Mouse (Mus musculus) adrenal gland, adult 10 weeks (tissue): ENCODE data around the gene Olfr544. TPM values are rescaled to one million over a fixed set of nuclear protein-coding genes. Genes with fewer than 3 reads are reported as not detected.

ENCODE experiments used
- polyA plus RNA-seq: library from polyadenylated mRNA; stranded (reverse); fragments of 350-450 nt; fragmentation: Illumina TruSeq; extraction: RNeasy Lipid Tissue Mini Kit (QIAGEN cat#74804); gene quantifications from one replicate; pipeline ENCODE4 v1.2.3, GENCODE M21; 2014; ENCODE audit warnings: low read depth, low replicate concordance

Gene Olfr544
- not detected for polyA plus RNA-seq

GRCm38 (mm10) chr7:102488161-102488560, at the start of gene Olfr544:
Olfr544 (minus strand) TSS chr7:102488313.

DNA sequence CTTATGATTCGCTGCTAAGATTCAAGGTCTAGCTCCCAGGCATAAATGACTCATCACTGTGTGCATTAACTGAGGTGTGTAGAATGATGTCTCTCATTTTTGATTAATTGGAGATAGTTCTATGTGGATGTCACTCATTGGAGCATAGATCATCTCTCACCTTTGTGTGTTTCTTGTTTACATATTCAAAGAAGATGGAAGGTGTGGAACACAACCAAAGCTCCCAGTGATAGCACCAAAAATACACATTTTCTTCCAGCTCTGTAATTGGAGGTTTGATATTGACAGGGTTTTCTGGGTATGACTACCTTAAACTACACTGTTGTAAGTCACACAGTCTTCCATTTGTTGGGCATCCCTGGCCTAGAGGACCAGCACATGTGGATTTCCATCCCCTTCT, 46.3 kb upstream of the Olfr544 start, which contains the start of gene Olfr547:
Gene Olfr547, plus strand, starts transcription at position 301 of the 400 bp plus-strand sequence.

DNA sequence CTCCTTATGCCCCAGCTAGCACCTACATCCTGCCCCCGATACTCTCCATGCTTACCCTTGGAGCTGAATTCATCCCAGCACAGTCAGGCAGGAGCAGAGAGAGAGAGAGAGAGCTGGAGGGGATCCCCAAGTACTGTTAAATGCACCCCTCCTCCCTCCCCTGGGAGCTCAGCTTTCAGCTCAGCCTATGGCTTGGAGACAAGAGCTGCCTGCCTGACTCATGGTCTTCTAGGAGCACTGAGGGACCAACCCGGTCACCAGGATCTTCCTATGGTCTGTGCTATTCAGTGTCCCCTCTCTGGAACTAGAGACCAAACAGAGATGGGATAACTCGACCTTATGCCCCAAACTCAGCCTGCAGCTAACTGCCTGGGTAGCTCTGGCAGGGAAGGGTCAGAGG, 11.4 kb upstream of the Olfr544 start, which contains the start of gene Olfr545:
Gene Olfr545, minus strand, starts transcription at position 101 of the 400 bp plus-strand sequence.

GRCm38 (mm10) chr7:102481579-102481978, 6.5 kb downstream of the Olfr544 start, which contains the start of gene Olfr543:
Olfr543 (minus strand) TSS chr7:102481679.

DNA sequence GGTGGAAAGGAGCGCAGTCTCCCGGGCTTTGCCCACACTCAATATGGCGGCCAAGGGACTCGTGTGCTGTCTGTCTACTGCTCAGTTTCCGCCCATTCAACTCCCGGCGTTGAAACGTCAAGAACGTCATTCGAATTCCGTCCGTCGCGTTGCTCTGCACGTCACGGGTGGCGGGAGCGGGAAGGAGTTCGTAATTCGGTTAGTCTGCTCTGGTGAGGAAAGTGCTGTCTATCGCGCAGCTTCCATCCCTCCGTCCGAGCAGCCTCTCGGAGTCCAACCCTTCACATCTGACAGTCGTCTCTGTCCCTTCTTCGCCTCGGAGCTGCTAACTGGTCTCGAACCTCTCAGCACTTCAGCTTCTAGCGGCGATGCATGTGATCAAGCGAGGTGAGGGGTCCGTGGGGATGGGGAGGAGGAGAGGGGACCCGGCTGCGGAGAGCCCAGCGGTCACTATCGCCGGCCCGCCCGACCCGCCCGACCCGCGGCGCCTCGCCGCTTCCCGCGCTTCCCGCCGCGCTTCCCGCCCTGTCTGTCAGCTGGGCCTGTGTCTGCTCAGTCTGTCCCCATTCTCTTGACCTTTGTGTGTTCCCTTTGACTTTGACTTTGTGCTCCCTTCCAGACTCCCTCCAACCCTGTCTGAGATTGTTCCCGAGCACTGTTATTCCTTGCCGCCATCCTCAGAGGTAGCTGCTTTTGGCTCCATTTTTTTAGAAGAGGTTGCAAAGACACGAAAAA, 46.3 kb downstream of the Olfr544 start, which contains the start of gene Rrm1:
Gene Rrm1, plus strand, starts transcription at position 39 of the 735 bp plus-strand sequence.

Other genes starting within 250 kb of the Olfr544 start
- 7.1 TPM for gene Rhog, start 232.3 kb downstream of the Olfr544 start, polyA plus RNA-seq
- gene Stim1, start 220.5 kb downstream of the Olfr544 start, polyA plus RNA-seq = 15.4 TPM
- 47.2 TPM for gene Rrm1, start 46.6 kb downstream of the Olfr544 start, polyA plus RNA-seq
- gene Olfr543, start 6.6 kb downstream of the Olfr544 start, polyA plus RNA-seq = not detected
- gene Olfr545, start 11.3 kb upstream of the Olfr544 start, polyA plus RNA-seq = not detected
- gene Olfr547, start 46.4 kb upstream of the Olfr544 start, polyA plus RNA-seq = not detected
- not detected for gene Olfr548-ps1, start 52.6 kb upstream of the Olfr544 start, polyA plus RNA-seq
- not detected for gene Olfr549, start 61.6 kb upstream of the Olfr544 start, polyA plus RNA-seq
- 17.0 TPM for gene Trim21, start 77.2 kb upstream of the Olfr544 start, polyA plus RNA-seq
- gene Olfr550, start 83.1 kb upstream of the Olfr544 start, polyA plus RNA-seq = not detected
- not detected for gene Olfr551, start 103.6 kb upstream of the Olfr544 start, polyA plus RNA-seq
- not detected for gene Olfr552, start 109.5 kb upstream of the Olfr544 start, polyA plus RNA-seq
- not detected for gene Olfr553, start 129.9 kb upstream of the Olfr544 start, polyA plus RNA-seq
- gene Olfr554, start 150.1 kb upstream of the Olfr544 start, polyA plus RNA-seq = not detected
- gene Olfr555, start 170.5 kb upstream of the Olfr544 start, polyA plus RNA-seq = not detected
- not detected for gene Olfr556, start 176.6 kb upstream of the Olfr544 start, polyA plus RNA-seq
- 8.5 TPM for gene Trim68, start 199.0 kb upstream of the Olfr544 start, polyA plus RNA-seq
- gene Olfr557, start 207.6 kb upstream of the Olfr544 start, polyA plus RNA-seq = not detected
- gene Olfr558, start 213.9 kb upstream of the Olfr544 start, polyA plus RNA-seq = 2.6 TPM
- gene Olfr33, start 230.8 kb upstream of the Olfr544 start, polyA plus RNA-seq = not detected
- not detected for gene Olfr559, start 239.2 kb upstream of the Olfr544 start, polyA plus RNA-seq